Mouse (Mus musculus) brown adipose tissue, adult 24 weeks (tissue): Measurements from ENCODE around the gene Zfp683. TPM values are rescaled to one million over a fixed set of nuclear protein-coding genes. Genes with fewer than 3 reads are reported as not detected.

Source experiments
- H3K27ac ChIP-seq: fragments of 200-500 bp; replicated peaks from 2 replicates; pipeline ENCODE4 v1.5.1; 2012; ENCODE audit warnings: low read depth, mild to moderate bottlenecking, low read length
- H3K4me1 ChIP-seq: fragments of 200-500 bp; 2 replicates; pipeline ENCODE4 v1.6.1; 2012; ENCODE audit warnings: low read length, mixed read lengths; ENCODE audit not compliant: control insufficient read depth, insufficient read depth, insufficient read length
- H3K4me3 ChIP-seq: fragments of 200-500 bp; 2 replicates; pipeline ENCODE4 v1.5.1; 2012; ENCODE audit warnings: low read depth, mild to moderate bottlenecking, low read length, moderate library complexity; ENCODE audit not compliant: insufficient read depth
- polyA plus RNA-seq: library from polyadenylated mRNA; stranded (reverse); fragments of >200 nt; gene quantifications from 2 replicates; pipeline ENCODE4 v1.2.4, GENCODE M21; 2012; ENCODE audit not compliant: missing spikeins, insufficient read depth, insufficient read length

Gene Zfp683
- polyA plus RNA-seq, 1 experiment = not detected

GRCm38 (mm10) chr4:134020621-134021020, 33.0 kb upstream of the Zfp683 start:
- no peak overlapping the region for H3K27ac ChIP-seq
- H3K4me1 ChIP-seq = no peaks in the 10 kb centered on the region
- no peak overlapping the region for H3K4me3 ChIP-seq

- Histone ChIP-seq H3K4me1 (no peaks in the 10 kb centered on the region), H3K27ac (no peak overlapping the region), H3K4me3 (no peak overlapping the region)
Measured at GRCm38 (mm10) chr4:134025802-134026201, 27.8 kb upstream of the Zfp683 start.

- H3K4me1 ChIP-seq = no peaks in the 10 kb centered on the region
- no peak overlapping the region for H3K4me3 ChIP-seq
- H3K27ac ChIP-seq = no peak overlapping the region
Measured at GRCm38 (mm10) chr4:134035953-134036352, 17.7 kb upstream of the Zfp683 start.

GRCm38 (mm10) chr4:134041317-134042123, 12.1 kb upstream of the Zfp683 start:
- Histone ChIP-seq H3K4me1 (no peaks in the 10 kb centered on the region), H3K4me3 (no peak overlapping the region), H3K27ac (no peak overlapping the region)

- Histone ChIP-seq H3K4me3 (no peak overlapping the region), H3K4me1 (no peaks in the 10 kb centered on the region), H3K27ac (no peak overlapping the region)
Measured at GRCm38 (mm10) chr4:134043041-134043440, 10.6 kb upstream of the Zfp683 start.

GRCm38 (mm10) chr4:134047648-134048047, 6.0 kb upstream of the Zfp683 start:
- no peak overlapping the region for H3K27ac ChIP-seq
- H3K4me1 ChIP-seq = no peaks in the 10 kb centered on the region
- no peak overlapping the region for H3K4me3 ChIP-seq

GRCm38 (mm10) chr4:134051912-134052311, 1.7 kb upstream of the Zfp683 start:
- H3K27ac ChIP-seq = no peak overlapping the region
- no peak overlapping the region for H3K4me3 ChIP-seq
- no peaks in the 10 kb centered on the region for H3K4me1 ChIP-seq

GRCm38 (mm10) chr4:134052560-134052959, 1.1 kb upstream of the Zfp683 start:
- Histone ChIP-seq H3K4me3 (no peak overlapping the region), H3K27ac (no peak overlapping the region), H3K4me1 (no peaks in the 10 kb centered on the region)

- Histone ChIP-seq H3K4me3 (no peak overlapping the region), H3K4me1 (no peaks in the 10 kb centered on the region), H3K27ac (no peak overlapping the region)
Measured at GRCm38 (mm10) chr4:134058166-134058715, 4.6 kb downstream of the Zfp683 start.

- H3K27ac ChIP-seq = no peak overlapping the region
- no peak overlapping the region for H3K4me3 ChIP-seq
- no peaks in the 10 kb centered on the region for H3K4me1 ChIP-seq
Measured at GRCm38 (mm10) chr4:134058908-134059307, 5.3 kb downstream of the Zfp683 start.

- Histone ChIP-seq H3K4me3 (no peak within 1 kb of the TSS), H3K27ac (no peak within 1 kb of the TSS), H3K4me1 (no peaks in the 10 kb centered on the region)
Measured at GRCm38 (mm10) chr4:134060135-134060865, 6.7 kb downstream of the Zfp683 start, which contains the start of gene Crybg2. Gene Crybg2 (plus strand): TSS chr4:134060815.

GRCm38 (mm10) chr4:134061166-134061830, 7.7 kb downstream of the Zfp683 start:
- H3K4me3 ChIP-seq = no peak overlapping the region
- no peak overlapping the region for H3K27ac ChIP-seq
- no peaks in the 10 kb centered on the region for H3K4me1 ChIP-seq

- Histone ChIP-seq H3K4me1 (no peaks in the 10 kb centered on the region), H3K27ac (no peak overlapping the region), H3K4me3 (no peak overlapping the region)
Measured at GRCm38 (mm10) chr4:134061944-134062446, 8.4 kb downstream of the Zfp683 start.

GRCm38 (mm10) chr4:134062561-134062960, 8.9 kb downstream of the Zfp683 start:
- Histone ChIP-seq H3K4me3 (no peak overlapping the region), H3K27ac (no peak overlapping the region), H3K4me1 (no peaks in the 10 kb centered on the region)

GRCm38 (mm10) chr4:134065431-134066004, 11.9 kb downstream of the Zfp683 start:
- no peak overlapping the region for H3K27ac ChIP-seq
- H3K4me3 ChIP-seq = no peak overlapping the region
- H3K4me1 ChIP-seq = no peaks in the 10 kb centered on the region
